Mouse (Mus musculus) cerebellum, adult 8-10 months (tissue): Measurements from ENCODE around the gene Grxcr1.
A peak's percentile ranks its signal among the peaks of the same experiment; 100 is the strongest.

Experiments used
- DNase-seq: peaks from one replicate; pipeline ENCODE4 v3.0.0; 2022

Grxcr1 gene

DNA sequence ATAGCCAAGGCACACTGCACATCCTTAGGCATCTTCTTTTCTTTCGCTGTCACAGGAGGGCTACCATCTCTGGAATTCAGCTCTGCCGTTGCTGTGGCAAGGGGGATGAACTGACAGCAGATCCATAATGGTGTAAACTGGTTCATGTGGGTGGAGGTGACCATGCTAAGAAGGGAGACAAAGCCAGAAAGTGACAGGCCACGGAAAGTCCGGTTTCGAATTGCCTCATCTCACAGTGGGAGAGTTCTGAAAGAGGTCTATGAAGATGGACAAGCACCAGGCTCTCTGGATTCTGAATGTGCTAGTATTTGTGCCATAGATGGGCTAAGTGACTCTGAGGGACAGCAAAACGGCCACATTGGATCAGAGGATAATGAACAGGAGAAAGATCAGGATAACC is at the start of gene Grxcr1:
Gene Grxcr1 (plus strand): TSS at position 92 of the 400 bp plus-strand sequence.
- DNase-seq = no peak

DNA sequence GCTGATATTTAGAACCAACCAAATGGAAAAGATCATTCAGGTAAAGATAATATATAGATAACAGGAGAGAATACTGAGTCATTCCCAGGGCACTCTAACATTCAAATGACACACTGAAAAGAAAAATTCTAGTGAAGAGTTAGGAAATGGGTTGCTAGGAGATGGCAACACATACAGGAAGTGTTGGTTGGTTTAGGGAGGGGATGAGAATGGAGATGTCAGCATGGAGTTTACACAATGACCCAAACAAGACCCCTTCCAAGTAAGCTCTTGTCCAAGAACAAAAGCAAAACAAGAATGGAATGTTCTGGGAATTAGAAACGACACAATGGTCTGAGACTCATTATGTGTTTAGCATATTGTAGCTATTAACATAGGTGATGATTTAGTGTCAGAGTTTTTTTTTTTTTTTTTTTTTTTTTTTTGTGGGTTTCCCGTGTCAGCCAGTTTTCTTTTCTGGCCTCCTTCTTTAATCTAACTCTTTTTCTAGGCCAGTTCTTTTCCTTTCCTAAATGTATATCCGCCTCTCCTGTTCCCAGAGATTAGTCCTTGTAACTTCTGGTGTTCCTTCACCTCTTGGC is 49.6 kb upstream of the Grxcr1 start:
- no peak for DNase-seq

DNA sequence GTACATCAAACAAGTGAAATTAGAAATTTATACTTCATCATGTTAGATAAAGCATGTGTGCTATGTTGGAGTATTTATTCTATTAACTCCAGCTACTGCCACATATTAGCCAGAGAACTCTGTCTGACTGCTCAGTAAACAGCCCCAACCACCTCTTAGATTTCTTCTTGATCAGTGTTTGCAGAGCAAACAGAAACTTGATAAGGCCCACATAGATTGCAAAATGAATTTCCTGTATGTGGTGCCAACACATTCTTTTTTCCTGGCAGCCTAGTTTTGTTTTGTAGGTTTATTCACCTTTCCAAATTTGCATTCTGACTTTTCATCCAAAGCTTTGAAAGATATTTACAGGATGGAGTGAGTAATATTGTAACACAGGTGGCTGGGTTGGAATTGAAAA is 41.2 kb upstream of the Grxcr1 start:
- DNase-seq = no peak

DNA sequence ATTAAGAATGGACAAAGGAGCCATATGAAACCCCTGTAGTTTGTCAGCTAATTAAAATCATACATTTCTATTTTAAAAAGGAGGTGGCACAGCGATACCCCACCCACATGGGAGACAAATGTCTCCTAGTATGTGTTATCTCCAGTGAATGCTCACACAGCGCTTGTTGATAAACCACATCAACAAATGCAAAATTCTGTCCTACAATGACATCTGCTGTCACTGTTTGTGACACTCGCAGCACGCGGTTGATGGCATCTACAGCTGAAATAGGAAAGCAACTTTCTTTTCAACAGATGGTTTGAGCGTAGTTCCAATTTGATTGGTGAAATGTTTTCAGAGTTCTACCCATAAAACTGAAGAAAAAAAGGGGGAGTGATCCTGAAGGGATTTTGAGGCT is 29.0 kb upstream of the Grxcr1 start:
- DNase-seq = no peak

DNA sequence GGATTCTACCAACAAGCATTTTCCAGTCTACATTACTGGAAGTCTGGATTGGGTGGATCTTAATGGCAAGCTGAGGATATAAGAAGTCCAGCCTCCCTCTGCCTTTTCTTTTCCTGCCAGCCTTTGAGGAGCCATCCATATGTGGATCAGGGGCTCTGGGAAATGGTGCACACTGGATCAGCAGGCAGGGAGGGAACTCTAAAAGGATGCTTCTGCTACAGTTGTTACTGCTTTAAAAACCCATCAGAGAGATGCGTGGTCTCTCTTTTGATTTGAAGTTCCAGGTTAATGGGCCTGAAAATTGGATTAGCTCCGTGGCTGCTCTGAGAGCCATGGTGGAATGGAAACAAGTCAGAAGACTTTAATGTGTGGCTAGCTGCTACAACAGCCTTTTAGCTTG is 27.7 kb upstream of the Grxcr1 start:
- no peak for DNase-seq

DNA sequence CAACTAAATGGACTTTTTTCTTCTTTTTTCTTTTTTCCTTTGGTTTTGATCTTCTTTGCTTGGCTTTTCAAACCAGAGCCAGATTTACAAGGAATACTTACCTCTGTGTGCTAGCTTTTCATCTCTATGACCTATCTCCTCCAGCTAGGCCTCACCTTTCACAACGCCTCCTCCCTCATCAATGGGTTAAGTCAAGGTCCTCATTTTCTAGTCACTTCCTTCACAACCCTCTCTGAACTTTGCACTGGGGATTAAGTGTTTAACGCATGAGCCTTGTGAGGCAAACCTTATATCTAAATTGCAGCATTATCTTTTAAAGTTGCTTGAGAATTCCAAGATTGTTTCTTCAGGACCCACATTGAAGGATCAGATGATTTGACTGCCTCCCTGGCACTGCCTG is 27.2 kb upstream of the Grxcr1 start:
- no peak for DNase-seq

DNA sequence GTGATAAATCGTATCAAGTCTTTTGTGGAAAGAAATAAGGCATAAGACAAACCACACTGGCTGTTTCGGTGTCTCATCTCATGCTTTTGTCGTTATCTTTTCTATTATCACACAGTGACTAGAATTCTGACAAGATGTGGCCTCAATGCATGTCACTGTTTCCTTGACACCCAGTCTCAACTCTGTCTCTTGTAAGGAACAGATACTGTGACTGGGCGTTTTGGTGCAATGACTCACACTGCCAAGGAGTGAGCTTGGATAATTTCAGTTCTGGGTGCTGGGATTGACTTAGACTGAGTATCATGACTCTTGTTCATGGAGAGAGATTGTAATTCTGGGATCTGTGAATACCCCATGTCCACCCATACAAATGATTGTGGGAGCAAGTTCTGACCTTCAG is 24.6 kb upstream of the Grxcr1 start:
- no peak for DNase-seq

DNA sequence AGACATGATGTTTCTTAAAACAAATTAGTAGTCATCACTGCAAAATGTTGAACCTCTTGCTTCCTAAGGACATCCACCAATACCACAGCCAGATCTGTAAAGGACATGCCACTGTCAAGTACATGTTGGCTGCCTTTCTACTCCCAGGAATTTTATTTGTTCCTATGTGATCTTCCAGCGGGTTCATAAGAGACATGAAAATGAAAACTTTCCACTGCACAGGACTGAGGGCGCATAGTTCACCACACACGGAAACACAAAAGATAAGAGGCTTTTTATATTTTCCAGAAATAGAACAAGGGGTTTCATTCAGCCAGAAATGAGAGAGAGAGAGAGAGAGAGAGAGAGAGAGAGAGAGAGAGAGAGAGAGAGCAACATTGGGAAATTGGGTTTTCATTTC is 20.1 kb upstream of the Grxcr1 start:
- no peak for DNase-seq

DNA sequence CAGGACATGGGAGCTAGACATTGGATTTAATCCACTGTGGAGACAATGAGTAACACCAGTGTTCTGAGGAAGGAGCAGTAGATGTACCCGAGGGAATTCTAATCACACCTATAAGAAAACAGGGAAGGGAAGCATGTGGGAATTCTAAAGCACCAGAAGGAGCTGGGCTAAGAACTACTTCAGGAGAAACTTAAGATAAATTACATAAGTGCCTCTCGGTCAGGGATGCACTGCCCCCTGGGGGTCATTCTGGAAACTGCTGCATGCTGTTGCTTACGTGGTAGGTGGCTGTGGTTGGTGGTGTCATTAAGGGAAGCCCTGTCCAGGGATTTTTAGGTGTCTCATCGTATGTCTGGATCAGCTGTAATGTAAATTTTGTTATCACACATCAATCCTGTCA is 19.0 kb upstream of the Grxcr1 start:
- DNase-seq = peak; percentile 81

DNA sequence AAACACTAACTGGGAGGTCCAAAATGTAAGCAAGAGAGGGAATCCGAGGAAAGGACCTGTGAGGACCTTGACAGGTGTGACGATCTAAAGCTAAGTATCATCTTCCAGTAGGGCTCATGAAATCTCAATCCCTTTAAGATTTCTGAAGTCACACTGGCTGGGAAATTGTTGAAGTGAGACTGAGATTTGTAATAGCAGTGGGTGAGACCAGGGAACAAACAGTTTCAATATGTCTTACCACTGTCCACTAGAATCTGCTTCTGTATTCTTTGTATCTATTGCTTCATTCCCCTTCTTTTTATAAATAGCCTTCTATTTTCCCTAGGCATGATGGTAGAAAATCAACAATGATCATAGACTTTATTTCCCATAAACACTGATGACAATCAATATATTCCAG is 10.8 kb upstream of the Grxcr1 start:
- DNase-seq = no peak

DNA sequence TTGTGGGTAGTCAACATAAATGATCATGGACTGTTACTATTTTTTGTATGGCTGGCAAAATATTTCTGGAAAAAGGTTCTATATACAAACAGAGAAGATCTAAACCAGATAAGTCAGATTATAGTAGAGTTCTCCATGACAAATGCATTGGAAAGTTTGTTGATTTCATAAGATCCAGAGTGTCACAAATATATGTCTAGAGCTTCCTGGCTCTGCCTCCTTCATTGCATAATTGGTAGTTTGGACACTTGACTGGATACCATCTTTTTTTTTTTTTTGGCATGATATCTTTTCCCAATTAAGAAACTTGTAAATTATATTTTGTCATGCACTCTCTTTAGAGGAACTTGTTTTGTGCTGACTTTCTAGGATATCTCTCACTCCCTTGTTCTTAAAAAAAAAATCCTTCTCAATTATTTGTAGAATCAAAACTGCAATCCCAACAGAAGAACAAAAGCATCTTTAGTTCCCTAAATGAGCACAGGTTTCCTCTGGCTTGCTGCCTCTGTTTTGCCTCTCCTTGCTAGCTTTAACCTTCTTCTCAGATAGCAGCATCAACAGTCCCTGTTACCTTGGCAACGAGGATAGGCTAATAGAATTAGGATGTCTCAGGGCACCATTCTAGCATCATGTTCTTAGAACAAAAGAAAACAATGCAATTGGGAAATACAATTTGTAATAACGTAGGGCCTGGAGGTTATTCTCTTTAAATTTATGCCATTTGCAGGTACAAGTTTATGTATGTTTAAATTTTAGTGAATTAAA is 4.8 kb upstream of the Grxcr1 start:
- no peak for DNase-seq

DNA sequence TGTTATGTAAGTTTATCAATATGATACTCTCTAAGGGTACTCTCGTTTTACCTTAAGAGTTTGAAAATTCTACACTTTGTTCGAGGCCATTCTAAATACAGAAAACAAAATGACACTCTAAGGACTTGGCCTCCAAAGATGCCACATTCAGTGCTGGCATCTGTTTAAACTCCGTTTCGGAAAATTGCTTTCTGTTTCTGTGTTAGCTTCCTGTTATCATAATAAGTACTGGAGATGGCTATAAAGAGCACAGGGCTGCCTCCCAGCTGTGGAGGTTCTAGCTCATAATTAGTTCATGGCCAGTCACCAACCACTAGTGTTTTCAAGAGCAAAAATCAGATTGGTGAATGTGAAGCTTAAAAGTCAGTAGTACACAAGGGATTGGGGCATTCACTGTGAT is 4.2 kb upstream of the Grxcr1 start:
- DNase-seq = no peak

DNA sequence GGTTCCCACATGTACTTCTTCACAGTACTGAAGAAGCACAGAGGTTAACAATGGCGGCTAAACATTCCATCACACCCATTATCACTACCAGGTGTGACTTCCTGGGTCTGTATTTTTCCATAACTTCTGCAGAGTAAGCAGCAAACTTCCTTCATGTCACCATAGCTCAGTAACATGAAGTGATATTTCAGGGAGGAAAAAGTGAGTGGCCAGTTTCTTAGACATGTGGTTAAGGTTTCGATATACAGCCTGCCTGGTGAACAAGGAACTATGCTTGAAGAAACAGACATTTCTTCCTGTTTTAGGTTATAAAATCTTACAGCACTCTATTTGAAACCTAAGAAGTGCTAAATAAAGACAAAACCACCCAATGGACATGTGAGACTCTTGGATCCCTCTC is 1.7 kb downstream of the Grxcr1 start:
- no peak for DNase-seq

DNA sequence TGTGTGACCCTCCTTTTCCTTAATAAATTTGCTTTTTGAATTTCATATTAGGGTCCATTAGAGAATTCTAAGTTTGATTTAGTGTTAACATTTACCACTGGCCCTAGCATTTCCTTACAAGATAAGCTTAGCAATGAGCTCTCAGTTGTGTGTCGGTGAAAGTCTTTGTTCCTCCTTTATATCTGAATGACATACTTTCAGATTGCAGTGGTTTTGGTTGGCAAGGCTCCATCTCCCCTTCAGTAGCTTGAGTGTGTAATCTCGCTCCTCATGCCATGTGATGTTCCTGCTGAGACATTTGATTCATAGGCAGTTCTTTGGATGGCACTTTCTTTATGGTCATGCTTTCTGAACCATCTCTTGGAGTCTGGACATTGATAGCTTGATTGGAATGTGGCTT is 7.4 kb downstream of the Grxcr1 start:
- DNase-seq = no peak

DNA sequence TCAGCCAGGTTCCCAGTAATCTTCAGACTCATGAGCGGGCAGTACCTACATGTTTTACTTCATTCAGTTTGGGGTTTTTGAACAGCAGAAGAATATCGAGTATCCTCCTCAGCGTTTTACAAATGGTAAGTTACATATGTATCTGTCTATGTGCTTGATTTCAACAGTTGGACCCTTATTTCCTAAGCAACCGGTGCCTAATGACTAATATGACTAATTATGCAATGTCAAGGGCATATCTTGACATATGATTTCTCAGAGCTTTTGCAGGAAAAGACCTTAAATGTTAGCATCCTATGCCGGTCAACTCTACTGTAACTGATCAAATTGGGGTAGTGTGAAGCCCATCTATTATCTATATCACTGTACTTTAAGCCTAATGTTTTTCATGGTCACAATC is 11.7 kb downstream of the Grxcr1 start:
- no peak for DNase-seq

DNA sequence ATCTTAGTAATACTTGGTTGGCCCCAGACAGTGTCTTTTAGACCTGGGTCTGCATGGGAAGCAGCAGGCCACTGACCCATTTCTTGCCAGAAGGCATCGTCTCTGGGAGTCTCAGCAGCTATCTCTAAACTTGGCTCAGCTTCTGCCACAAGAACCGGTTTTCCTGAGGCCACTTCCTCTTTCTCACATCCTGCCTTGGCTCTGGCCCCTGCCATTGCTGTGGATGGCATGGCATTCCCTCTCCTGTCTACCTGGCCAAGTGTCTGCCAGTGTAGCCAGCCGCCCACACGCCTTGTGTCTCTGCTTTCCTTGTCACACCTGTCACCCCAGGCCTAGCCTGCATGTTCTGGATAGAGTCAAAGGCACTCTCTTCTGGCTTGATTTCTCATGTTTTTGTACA is 17.1 kb downstream of the Grxcr1 start:
- peak; percentile 77 for DNase-seq

DNA sequence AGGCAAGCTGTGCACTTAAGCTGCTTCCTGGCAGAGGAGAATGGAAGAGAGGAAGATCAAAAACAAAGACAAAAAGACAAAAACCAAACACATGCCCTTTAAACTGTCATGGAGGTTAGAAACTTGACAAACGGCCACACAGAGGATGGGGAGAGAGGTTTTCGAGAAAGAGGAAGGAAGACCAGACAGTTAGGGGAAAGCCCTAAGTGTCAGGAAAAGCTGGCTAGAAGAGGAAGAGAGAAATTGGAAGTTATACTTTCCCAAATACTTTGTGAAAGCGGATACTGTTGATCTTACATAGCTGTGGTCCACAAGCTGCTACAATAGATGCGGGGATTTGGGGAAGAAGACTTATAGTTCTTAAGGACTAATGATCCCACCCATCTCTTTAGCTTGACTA is 17.9 kb downstream of the Grxcr1 start:
- no peak for DNase-seq

DNA sequence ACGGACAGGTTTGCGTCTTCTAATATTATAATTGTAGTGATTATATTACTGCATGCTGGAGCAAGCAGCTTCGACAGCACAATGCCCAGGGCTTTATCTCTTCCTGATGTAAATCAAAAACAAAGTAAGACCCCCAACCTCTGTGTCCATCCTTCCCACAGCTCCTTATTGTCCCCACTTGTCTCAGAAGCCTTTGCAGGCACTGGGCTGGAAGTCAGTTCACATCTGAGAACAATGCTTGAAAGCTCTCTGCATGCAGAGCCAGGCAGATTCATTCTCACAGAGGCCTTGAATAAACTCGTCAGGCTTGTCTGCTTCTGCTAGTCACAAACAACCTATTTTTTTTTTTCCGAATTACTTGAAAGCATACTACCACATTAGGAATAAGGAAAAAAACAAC is 19.5 kb downstream of the Grxcr1 start:
- no peak for DNase-seq

DNA sequence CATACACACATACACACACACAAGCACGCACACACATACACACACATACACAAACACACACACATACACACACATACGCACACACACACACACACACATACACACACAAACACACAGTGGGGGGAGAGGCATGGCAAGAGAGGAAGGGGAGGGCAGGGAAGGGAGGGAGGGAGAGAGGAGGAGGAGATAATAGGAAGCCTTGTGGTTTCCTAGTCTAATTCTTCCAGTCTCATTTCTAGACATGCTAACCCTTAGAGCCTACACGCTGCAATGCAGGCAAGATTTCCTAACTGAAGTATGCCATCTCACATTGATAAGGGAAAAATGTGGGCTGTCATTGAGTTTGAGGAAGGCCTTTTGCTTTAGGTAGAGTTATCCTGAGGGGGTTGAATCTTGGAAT is 25.9 kb downstream of the Grxcr1 start:
- no peak for DNase-seq

DNA sequence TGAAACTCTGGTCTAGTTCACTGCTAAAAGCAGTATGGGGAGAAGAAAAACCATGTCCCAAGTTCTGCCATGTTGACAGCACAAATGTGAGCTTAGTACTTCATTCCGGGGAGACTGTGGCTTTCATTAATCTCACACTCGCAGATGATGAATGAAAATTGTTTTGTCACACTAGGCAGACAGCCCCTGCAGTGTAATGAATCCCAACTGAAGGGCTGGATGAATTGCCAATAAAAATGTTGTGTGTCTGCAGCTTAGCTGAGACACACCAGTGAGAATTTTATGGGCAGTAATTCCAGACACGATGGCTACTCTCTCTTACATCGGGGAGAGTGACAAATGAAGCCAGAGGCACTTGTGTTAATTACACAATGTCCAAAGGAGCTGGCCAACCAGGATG is 37.1 kb downstream of the Grxcr1 start:
- DNase-seq = no peak

DNA sequence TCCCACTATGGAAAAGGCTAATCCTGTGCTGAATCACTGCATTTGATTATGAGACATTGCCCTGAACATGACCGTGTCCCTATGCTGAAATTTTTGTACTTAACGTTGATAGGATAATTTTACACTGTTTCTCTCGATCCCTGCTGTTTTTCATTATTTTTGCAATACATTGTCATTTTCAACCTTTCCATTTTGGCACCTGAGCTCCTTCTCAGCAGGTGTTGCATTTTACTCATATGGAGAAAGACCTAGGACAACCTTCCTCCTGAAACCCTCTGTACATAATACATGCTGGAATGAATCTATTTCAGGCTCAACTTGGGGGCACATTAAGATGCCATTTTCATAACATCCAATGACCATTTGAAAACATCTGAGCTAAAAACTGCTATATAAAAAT is 38.7 kb downstream of the Grxcr1 start:
- no peak for DNase-seq

DNA sequence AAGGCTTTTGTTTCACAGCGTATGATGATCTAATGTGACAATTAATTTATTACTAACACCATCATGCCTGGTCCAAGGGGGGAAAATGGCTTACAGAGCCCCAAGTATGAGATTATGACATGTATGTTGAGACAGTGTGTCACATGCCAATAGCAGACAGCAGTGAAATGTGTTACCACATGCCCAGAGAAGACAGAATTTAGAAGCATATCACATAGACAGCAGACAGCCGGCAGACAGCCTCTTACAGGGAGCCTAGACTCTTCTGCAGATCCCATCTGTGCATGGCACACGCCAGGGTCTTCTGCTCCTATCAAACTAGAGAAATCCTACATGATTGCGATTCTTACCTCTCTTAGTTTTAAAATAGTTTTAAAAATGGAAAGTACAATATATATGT is 40.2 kb downstream of the Grxcr1 start:
- no peak for DNase-seq

DNA sequence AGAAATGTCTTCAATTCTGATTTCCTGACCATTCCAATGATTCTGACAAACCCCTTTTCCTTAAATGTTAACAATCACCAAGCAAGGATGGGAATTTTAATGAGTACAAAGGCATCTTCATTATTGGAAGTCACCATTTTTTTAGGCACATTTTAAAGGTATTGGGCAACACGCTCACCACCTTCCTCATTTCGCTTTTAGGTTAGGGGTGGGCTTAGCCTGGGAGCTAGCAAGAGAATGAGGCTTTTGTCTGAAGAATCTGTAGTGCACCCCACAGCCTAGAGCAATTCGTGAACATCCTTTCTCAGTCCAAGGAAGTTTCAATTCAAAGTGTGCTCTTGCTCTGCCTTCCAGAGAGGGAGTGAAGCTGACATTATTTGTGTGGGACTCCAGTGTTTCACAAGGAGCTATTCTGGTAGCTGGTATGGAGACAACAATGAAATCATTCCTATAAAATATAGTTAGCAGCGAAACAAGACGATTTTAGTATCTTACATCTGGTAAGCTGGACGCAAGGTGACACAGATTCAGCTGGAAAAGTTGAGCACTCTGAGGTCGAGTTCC is 55.0 kb downstream of the Grxcr1 start:
- DNase-seq = no peak

DNA sequence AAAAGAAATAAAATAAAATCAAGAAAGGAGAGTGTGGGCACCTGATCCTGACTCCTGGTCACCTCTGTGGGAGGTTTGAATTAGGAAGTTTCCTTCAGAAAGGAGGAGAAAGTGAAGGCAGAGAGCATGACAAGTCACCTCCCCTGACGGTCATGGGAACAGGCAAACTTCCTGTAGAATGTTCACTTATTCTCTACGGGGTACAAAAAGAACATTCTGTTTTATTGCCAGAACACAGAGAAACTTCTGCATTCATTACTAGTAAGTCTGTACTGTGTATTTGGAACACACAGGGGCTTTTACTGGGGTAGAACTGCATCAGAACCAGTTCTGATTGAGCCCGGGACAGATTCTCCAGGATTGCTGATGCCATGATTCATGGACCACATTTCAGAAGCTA is 55.5 kb downstream of the Grxcr1 start:
- DNase-seq = no peak

DNA sequence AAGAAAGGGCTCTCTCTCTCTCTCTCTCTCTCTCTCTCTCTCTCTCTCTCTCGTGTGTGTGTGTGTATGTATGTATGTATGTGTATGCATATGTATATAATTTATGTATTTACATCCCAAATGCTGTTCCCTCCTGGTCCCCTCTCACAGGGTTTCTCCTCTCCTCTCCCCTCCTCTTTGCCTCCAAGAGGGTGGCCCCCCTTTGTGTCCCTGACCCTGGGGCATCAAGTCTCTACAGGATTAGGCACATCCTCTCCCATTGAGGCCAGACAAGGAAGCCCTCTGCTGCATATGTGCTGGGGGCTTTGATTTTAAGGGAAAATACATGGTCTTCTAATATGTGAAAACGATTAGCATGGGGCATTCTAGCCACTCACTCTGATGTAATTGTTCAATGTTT is 61.5 kb downstream of the Grxcr1 start:
- no peak for DNase-seq
